Mouse (Mus musculus): ENCODE data around the gene Arid4a. TPM values are rescaled to one million over a fixed set of nuclear protein-coding genes. Genes with fewer than 3 reads are reported as not detected.

The Arid4a gene
- polyA plus RNA-seq, 1 experiment from 2014 or later = 43.9 TPM

DNA sequence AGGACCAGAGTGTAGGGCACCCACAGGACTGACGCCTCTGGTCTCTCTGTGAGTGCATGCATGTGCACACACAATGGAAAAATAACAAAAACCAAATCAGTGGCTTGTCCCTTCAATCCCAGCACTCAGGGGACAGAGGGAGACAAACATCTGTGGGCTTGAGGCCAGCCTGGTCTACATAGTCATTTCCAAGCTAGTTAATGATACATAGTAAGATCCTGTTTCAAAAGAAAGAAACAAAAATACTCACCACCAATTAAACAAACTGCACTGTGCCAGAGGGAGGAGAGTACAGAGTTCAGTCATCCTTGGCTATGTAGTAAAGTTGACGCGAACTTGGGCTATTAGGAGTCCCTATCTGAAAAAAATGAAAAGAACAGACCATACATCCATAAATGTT, 27.8 kb downstream of the Arid4a start:
- no peak overlapping the region for H3K9ac ChIP-seq (replicated peaks)
- no peak overlapping the region for H3K27ac ChIP-seq (replicated peaks)
- H3K27me3 ChIP-seq (replicated peaks) = no peaks in the 10 kb centered on the region
- no peak overlapping the region for H3K4me3 ChIP-seq (replicated peaks)
- H3K9me3 ChIP-seq (replicated peaks) = no peaks in the 10 kb centered on the region
- no peak overlapping the region for H3K4me2 ChIP-seq
- whole genome bisulfite sequencing = 92% methylated on average over 3 of the region's 3 CpGs
- no peak for ATAC-seq (ENCODE audit: low FRiP score)
- peaks cover 10% of the 10 kb centered on the region for H3K4me1 ChIP-seq
- H3K36me3 ChIP-seq = peaks cover 40% of the 10 kb centered on the region

DNA sequence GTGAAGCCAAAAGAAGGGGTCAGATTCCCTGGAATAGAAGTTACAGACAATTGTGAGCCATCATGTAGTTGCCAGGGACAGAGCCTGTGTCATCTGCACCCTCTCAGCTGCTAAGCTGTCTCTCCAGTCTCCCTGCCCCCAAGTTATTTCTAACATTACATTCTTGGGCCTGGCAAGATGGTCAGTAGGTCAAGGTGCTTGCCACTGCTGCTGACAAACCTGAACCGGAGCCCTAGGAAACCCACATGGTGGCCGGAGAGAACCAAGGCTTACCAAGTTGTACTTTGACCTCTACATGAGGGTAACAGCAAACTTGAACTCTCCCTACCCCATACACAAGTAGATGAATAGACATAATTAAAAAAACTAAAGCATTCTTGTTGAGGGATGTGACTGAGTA, 28.7 kb downstream of the Arid4a start:
- Histone ChIP-seq H3K27me3 (replicated peaks) (no peaks in the 10 kb centered on the region), H3K4me1 (peaks cover 14% of the 10 kb centered on the region), H3K9ac (replicated peaks) (no peak overlapping the region), H3K4me2 (no peak overlapping the region), H3K4me3 (replicated peaks) (no peak overlapping the region), H3K9me3 (replicated peaks) (no peaks in the 10 kb centered on the region), H3K36me3 (peaks cover 36% of the 10 kb centered on the region), H3K27ac (replicated peaks) (no peak overlapping the region)
- WGBS = 95% methylated on average over 2 of the region's 2 CpGs
- ATAC-seq (ENCODE audit: low FRiP score) = no peak

DNA sequence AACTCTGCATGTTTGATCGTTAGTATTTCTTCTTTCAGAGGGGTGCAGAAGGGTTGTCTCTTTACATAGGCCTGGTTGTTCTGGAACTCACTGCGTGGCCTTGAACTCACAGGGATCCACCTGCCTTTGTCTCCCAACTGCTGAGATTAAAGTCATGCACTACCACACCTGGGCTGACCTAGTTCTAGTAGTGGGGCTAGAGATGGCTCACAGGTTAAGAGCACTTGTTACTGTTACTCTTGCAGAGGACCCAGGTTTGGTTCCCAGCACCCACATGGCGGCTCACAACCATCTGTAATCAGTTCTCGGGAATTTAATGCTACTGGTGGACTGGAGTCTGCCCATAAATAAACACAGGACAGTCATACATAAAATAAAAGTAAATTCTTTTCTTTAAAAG, 30.7 kb downstream of the Arid4a start:
- ATAC-seq (ENCODE audit: low FRiP score) = no peak
- WGBS = 98% methylated on average over 4 of the region's 4 CpGs
- Histone ChIP-seq H3K27me3 (replicated peaks) (no peaks in the 10 kb centered on the region), H3K4me3 (replicated peaks) (no peak overlapping the region), H3K4me2 (no peak overlapping the region), H3K9ac (replicated peaks) (no peak overlapping the region), H3K27ac (replicated peaks) (peak overlapping the region; percentile 85; the same call in 1 of the 2 replicates), H3K4me1 (peaks cover 24% of the 10 kb centered on the region), H3K9me3 (replicated peaks) (no peaks in the 10 kb centered on the region), H3K36me3 (peaks cover 18% of the 10 kb centered on the region)

DNA sequence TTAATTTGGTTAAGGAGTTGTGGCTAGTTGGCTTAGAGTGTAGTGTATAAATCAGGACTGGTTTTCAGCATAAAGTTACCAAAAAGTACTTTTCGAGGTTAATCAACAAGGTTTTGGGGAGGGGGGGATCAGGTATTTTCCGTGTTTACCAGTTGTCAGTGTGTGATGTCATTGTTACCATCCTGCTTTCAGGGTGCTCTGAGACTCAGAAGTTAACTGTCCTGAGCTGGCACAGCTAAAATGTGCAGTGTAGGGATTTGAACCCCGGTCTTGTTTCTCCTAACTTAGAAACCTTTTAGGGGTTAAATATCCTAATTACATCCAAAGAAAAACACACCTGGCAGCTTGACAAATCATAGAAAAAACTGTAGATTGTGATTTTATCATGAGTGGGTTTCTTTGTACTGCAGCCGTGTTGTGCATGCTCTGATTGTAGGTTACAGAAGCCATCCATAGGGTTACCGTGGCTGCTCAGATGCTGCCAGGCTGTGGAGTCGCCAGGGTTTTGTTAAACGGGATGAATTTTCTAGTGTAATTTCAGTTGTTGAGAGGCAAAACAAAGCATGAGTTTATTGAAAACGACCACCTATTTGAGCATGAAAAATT, 31.8 kb downstream of the Arid4a start:
- peak overlapping the region; percentile 67 for H3K4me2 ChIP-seq
- peaks cover 13% of the 10 kb centered on the region; the same call in 1 of the 2 replicates for H3K36me3 ChIP-seq
- no peaks in the 10 kb centered on the region for H3K27me3 ChIP-seq (replicated peaks)
- peak overlapping the region; percentile 85 for H3K27ac ChIP-seq (replicated peaks)
- 35% methylated on average over 8 of the region's 8 CpGs for WGBS
- H3K9ac ChIP-seq (replicated peaks) = peak overlapping the region; percentile 56
- peak; percentile 68 for ATAC-seq (ENCODE audit: low FRiP score)
- H3K4me3 ChIP-seq (replicated peaks) = peak overlapping the region; percentile 48
- peaks cover 30% of the 10 kb centered on the region for H3K4me1 ChIP-seq
- no peaks in the 10 kb centered on the region for H3K9me3 ChIP-seq (replicated peaks)

DNA sequence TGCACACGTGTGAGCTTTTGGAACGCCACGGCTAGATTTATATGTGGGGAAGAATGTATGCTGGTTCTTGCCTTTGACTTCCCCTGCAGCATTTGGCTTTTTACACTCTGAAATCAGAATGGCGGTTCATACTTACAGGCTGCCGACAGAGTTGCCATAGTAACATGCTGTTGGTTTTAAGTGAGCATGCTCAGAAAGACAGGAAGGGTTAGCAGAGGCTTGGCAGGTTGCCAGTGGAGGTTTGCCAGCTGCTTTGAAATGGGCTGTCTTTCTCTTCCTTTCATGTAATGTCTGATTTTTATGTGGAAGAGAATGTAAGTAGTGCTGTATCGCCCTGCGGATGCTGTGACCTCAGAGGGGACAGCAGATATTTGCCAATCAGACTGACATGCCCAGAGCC, 32.3 kb downstream of the Arid4a start:
- peak overlapping the region; percentile 67 for H3K4me2 ChIP-seq
- 4% methylated on average over 7 of the region's 7 CpGs for WGBS

DNA sequence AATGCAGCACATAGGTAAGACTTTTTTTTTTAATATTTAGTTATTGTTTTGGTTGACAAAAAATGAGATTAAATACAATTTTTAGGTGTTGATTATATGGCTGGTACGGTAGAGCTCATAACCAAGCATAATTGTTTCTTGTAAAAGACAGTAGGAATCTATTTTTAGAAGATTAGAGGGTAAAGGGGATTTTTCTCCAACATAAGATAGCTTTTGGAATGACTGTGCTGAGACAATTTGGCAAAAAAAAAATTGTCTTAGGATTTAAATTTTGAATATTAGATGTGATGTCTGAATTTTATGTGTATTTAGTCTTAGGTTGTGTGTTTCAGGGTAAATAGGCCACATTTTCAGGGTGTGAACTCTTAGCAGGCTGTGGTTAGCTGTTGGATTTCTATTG, 32.8 kb downstream of the Arid4a start:
- no peak for ATAC-seq (ENCODE audit: low FRiP score)
- H3K9me3 ChIP-seq (replicated peaks) = no peaks in the 10 kb centered on the region
- WGBS = 26% methylated on average over 1 of the region's 1 CpGs
- no peaks in the 10 kb centered on the region for H3K27me3 ChIP-seq (replicated peaks)
- peaks cover 13% of the 10 kb centered on the region; the same call in 1 of the 2 replicates for H3K36me3 ChIP-seq
- H3K4me3 ChIP-seq (replicated peaks) = peak overlapping the region; percentile 48
- H3K9ac ChIP-seq (replicated peaks) = peak overlapping the region; percentile 56
- H3K27ac ChIP-seq (replicated peaks) = peak overlapping the region; percentile 85
- H3K4me2 ChIP-seq = peak overlapping the region; percentile 67
- H3K4me1 ChIP-seq = peaks cover 35% of the 10 kb centered on the region

More for the DNA sequence above, 32.3 kb downstream of the Arid4a start:
- peak overlapping the region; percentile 56 for H3K9ac ChIP-seq (replicated peaks)
- no peaks in the 10 kb centered on the region for H3K9me3 ChIP-seq (replicated peaks)
- H3K4me3 ChIP-seq (replicated peaks) = peak overlapping the region; percentile 48
- peak; percentile 90 for ATAC-seq (ENCODE audit: low FRiP score)
- H3K4me1 ChIP-seq = peaks cover 35% of the 10 kb centered on the region
- peak overlapping the region; percentile 85 for H3K27ac ChIP-seq (replicated peaks)
- no peaks in the 10 kb centered on the region for H3K27me3 ChIP-seq (replicated peaks)
- peaks cover 13% of the 10 kb centered on the region; the same call in 1 of the 2 replicates for H3K36me3 ChIP-seq

DNA sequence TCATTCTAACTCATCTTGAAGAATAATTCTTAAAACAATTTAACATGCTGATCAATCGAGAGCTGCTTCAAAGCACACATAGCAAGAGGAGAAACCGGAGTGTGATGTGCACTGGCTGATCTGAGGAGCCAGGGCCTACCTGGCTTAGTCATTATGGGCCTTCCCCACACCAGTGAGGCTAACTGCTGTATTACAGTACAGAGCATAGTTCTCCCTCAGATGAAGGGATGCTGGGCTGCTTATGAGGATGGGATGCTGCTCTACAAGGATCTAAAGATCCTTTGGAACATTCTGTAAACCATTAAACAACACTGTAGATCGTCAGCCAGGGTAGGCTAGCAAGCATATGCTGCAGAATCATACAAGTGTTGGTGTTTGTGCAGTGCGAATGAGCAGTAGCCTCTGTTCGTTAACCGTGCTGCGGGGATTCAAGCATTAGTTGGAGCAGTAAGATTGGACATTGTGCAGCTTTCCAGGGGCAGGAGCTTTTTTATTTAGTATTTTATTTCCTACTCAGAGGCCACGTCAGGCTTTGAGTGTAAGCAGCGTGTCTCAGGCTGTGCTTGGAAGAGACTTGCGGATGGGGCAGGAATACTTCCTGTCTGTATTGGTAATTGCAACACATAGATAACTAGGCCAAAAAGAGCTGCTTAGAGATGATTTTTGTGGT, 33.9 kb downstream of the Arid4a start:
- H3K4me2 ChIP-seq = peak overlapping the region; percentile 67
- peaks cover 9% of the 10 kb centered on the region; the same call in 1 of the 2 replicates for H3K36me3 ChIP-seq
- ATAC-seq (ENCODE audit: low FRiP score) = no peak
- peak overlapping the region; percentile 48 for H3K4me3 ChIP-seq (replicated peaks)
- peak overlapping the region; percentile 53 for H3K9ac ChIP-seq (replicated peaks)
- H3K4me1 ChIP-seq = peaks cover 35% of the 10 kb centered on the region
- WGBS = 52% methylated on average over 10 of the region's 10 CpGs
- peak overlapping the region; percentile 75 for H3K27ac ChIP-seq (replicated peaks)
- H3K27me3 ChIP-seq (replicated peaks) = no peaks in the 10 kb centered on the region
- H3K9me3 ChIP-seq (replicated peaks) = no peaks in the 10 kb centered on the region

DNA sequence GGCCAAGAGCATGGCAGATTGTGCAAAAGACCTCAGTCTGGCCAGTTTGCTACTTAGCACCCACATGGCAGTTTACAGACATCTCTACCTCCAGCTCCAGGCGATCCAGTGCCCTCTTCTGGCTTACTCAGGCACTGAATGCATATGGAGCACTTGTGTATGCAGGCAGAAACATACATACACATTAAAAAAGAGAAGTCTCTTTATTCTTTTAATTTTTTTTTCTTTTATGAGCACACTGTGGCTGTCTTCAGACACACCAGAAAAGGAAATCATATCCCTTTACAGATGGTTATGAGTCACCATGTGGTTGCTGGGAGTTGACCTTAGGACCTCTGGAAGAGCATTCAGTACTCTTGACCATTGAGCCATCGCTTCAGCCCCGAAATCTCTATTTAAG, 35.3 kb downstream of the Arid4a start:
- ATAC-seq (ENCODE audit: low FRiP score) = no peak
- H3K4me1 ChIP-seq = peaks cover 35% of the 10 kb centered on the region
- peaks cover 8% of the 10 kb centered on the region; the same call in 1 of the 2 replicates for H3K36me3 ChIP-seq
- no peak overlapping the region for H3K9ac ChIP-seq (replicated peaks)
- 77% methylated on average over 3 of the region's 3 CpGs for WGBS
- peak overlapping the region; percentile 35 for H3K4me2 ChIP-seq
- no peak overlapping the region for H3K27ac ChIP-seq (replicated peaks)
- H3K9me3 ChIP-seq (replicated peaks) = no peaks in the 10 kb centered on the region
- H3K4me3 ChIP-seq (replicated peaks) = no peak overlapping the region
- H3K27me3 ChIP-seq (replicated peaks) = no peaks in the 10 kb centered on the region

DNA sequence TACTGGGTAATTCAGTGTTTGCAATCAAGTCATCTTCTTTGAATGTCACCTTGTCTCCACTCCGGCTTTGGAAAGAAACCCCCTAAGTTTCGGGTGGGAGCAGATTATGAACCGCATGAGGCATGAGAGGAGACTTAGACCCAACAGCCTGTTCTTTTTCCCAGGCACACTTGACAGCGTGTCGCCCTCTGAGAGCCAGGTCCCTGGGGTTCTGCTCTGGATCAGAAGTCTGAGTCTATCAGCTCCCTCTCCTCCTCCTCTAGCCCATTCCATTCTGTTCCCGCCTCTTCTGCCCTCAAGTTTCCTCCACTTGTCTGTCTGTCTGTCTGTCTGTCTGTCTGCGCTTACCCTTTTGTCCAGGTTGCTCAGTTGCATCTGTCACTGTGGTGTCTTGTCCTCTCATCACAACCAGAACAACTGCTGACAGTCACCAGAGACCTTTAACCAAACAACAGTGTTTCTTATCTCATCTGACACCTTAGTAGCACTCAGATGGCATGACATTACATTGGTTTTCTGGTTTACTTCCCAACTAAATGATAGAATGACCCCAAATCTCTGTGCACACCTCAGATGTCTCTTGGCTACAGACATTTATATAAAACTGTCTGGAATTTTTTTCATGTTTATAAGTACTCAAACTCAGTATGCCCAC, 36.7 kb downstream of the Arid4a start:
- Histone ChIP-seq H3K9ac (replicated peaks) (no peak overlapping the region), H3K4me3 (replicated peaks) (no peak overlapping the region), H3K4me1 (peaks cover 28% of the 10 kb centered on the region), H3K27ac (replicated peaks) (no peak overlapping the region), H3K4me2 (no peak overlapping the region), H3K36me3 (0 out of 2 replicates have a peak, but pooled peaks cover 1% of the 10 kb centered on the region), H3K9me3 (replicated peaks) (no peaks in the 10 kb centered on the region), H3K27me3 (replicated peaks) (no peaks in the 10 kb centered on the region)
- no peak for ATAC-seq (ENCODE audit: low FRiP score)
- 84% methylated on average over 7 of the region's 7 CpGs for WGBS

DNA sequence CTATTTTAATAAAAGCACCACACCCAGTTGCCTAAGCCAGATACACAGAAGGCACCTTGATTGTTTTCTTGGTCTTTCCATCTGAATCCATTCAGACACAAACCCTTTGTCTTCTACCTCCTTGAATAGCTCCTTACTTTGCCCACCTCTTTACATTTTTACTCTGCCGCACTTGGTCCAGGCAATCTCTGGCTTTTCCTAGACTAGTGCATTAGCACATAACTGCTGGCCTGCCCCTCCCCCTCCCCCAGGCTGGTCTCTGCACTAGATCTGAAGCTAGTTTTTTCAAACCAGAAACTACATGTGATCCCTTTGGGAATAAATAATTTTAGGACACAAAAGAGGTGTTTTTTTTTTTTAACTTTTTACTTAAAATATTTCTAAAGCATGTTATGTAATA, 37.2 kb downstream of the Arid4a start:
- Histone ChIP-seq H3K9ac (replicated peaks) (no peak overlapping the region), H3K9me3 (replicated peaks) (no peaks in the 10 kb centered on the region), H3K4me3 (replicated peaks) (no peak overlapping the region), H3K4me1 (peaks cover 25% of the 10 kb centered on the region), H3K36me3 (0 out of 2 replicates have a peak, but pooled peaks cover 5% of the 10 kb centered on the region), H3K27me3 (replicated peaks) (no peaks in the 10 kb centered on the region), H3K4me2 (no peak overlapping the region), H3K27ac (replicated peaks) (no peak overlapping the region)
- WGBS = 77% methylated on average over 1 of the region's 1 CpGs
- ATAC-seq (ENCODE audit: low FRiP score) = no peak

DNA sequence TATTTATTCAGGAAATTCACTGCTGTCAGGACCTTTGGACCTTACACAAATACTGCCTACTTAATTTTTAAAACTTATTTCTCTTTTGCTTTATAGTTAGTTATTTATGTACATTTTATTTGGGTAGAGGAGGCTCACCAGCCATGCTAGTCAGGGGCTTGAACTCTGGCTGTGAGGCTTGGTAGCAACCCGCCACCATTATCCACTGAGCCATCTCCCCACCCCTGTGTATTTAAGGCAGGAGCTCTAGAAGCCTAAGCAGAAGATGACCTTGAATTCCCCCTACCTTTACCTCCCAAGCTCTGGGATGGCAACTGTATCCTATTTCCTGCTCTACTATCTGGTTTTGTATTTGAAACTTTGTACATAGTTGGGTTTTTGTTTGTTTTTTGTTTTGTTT, 37.7 kb downstream of the Arid4a start:
- Histone ChIP-seq H3K4me2 (no peak overlapping the region), H3K27me3 (replicated peaks) (no peaks in the 10 kb centered on the region), H3K9me3 (replicated peaks) (no peaks in the 10 kb centered on the region), H3K4me1 (peaks cover 25% of the 10 kb centered on the region), H3K27ac (replicated peaks) (no peak overlapping the region), H3K4me3 (replicated peaks) (no peak overlapping the region), H3K9ac (replicated peaks) (no peak overlapping the region), H3K36me3 (0 out of 2 replicates have a peak, but pooled peaks cover 5% of the 10 kb centered on the region)
- no peak for ATAC-seq (ENCODE audit: low FRiP score)
- WGBS = 74% methylated on average over 1 of the region's 1 CpGs

DNA sequence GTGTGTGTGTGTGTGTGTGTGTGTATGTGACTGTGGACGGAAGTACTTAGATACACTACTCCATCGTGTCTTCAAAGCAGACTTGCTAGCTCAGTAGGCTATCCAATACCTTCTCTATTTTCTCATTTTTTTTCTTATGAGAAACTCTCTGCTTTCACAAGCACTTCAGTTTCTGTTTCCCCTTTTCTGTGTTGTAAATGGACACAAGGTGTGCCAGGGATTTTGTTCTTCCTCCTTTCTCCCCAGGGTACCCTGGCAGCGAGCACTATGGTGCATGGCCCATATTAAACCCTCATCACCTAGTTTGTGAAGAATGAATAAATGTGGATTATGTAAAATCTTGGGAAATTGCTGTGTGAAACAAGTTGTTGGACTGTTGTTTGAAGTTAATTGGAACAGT, 39.7 kb downstream of the Arid4a start:
- Histone ChIP-seq H3K9me3 (replicated peaks) (no peaks in the 10 kb centered on the region), H3K4me1 (peaks cover 15% of the 10 kb centered on the region), H3K4me3 (replicated peaks) (no peak overlapping the region), H3K27me3 (replicated peaks) (no peaks in the 10 kb centered on the region), H3K4me2 (no peak overlapping the region), H3K9ac (replicated peaks) (no peak overlapping the region), H3K36me3 (peaks cover 12% of the 10 kb centered on the region), H3K27ac (replicated peaks) (no peak overlapping the region)
- ATAC-seq (ENCODE audit: low FRiP score) = no peak
- 89% methylated on average over 3 of the region's 3 CpGs for WGBS
